Mouse (Mus musculus) frontal cortex, adult 2 months (tissue): ENCODE measurements around the gene Car2. TPM values are rescaled to one million over a fixed set of nuclear protein-coding genes. Genes with fewer than 3 reads are reported as not detected.
A peak's percentile ranks its signal among the peaks of the same experiment; 100 is the strongest.

Experiments
- DNase-seq, 2 experiments: peaks; one replicate each; pipeline ENCODE4 v3.0.0; 2022; ENCODE audit warnings: low spot score in 1 of 2; ENCODE audit errors: extremely low spot score in 1 of 2
- polyA plus RNA-seq: library from polyadenylated mRNA; depleted of rRNA; stranded (reverse); fragments of >200 nt; gene quantifications from 2 replicates; pipeline ENCODE4 v1.2.3, GENCODE M21; 2012; rRNA removed

Gene Car2
- polyA plus RNA-seq, 1 experiment: 405 TPM

- no peak for DNase-seq
Measured at GRCm38 (mm10) chr3:14915355-14915754, 29.3 kb downstream of the Car2 start.

- peak in 1 of 2 experiments; percentile 16 for DNase-seq
Measured at GRCm38 (mm10) chr3:14917261-14917660, 31.2 kb downstream of the Car2 start.

DNA sequence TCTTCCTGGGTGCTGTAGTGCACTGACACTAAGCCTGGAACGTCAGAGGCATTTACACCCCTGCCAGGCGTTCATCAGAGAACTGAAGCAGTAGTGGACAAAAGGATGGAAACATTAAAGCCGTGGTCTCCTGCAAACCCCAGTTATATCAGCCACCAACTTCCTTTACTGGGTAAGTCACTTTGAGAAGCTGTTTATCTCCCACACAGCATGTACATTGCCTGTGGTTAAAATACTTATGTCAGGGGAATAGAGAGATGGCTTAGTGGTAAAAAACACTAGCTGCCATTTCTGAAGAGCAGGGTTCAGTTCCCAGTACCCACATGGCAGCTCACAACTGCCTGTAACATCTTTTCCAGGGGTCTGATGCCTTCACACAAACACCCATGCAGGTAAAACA lies 58.6 kb downstream of the Car2 start:
- DNase-seq: no peak

DNA sequence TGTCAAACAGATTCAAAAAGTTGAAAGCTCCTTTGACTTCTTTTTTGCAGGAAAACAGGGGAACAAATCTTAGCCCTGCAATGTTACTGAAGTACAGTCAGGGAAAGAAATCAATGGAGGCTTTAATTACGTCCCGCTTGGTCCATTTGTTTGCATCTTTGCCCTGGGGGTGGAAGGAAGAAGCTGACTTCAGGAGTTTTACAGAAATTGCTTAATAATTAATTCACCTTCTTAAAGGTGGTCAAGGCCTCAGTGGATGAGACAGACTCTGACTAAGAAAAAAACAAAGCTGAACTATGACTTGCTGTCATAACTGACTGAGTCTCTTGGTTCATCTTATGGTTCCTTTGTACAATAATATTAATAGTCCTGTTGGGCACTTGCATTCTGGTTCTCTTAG lies 59.6 kb downstream of the Car2 start:
- DNase-seq: no peak

DNA sequence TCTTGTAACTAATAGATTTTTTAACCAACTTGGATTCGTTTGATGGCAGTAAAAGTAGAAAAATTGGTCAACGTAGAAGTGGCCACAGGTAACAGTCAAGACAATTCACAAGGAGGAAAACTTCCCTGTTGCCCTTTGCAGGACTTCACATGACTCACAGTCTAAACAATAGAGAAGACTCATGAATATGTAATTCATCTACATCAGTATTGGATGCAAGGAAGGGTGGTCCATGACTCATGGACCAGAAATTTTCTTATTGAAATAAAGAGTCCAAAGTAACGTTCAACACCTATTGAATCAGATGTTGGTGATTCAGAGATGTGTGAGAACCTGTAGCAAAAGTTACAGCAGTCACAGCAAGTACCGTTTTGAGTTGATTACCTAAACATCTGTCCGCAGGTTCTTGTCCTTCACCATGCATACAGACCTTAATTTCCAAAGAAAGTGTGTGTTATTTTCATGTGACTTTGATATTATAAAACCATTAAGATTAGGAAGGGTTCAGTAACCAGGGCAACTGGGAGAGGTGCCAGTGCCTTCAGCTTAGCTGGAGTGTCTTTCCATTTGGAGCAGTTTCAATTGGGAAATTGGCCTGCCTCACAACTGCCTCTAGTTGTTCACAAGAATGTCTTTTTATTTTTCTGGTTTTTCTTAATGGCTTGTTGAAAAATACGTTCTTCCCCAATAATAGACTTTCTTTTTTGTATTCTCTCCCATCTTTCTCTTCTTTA lies 62.2 kb downstream of the Car2 start:
- peak; percentile 8 to 57 for DNase-seq

- DNase-seq: peak in 1 of 2 experiments; percentile 13
Measured at GRCm38 (mm10) chr3:14950031-14950430, 64.0 kb downstream of the Car2 start.

Other genes starting within 250 kb of the Car2 start
- 1.4 and 1.6 TPM in 2 replicates for gene Car13, start 244.5 kb upstream of the Car2 start, polyA plus RNA-seq
- gene Car1, start 77.9 kb upstream of the Car2 start, polyA plus RNA-seq: 0.11 TPM in 1 of 2 replicates, not detected in the other
- 2.0 and 3.3 TPM in 2 replicates for gene Car3, start 22.8 kb upstream of the Car2 start, polyA plus RNA-seq